Mouse (Mus musculus) spleen, adult 2 months (tissue): ENCODE results near the gene Fuca1. TPM values are rescaled to one million over a fixed set of nuclear protein-coding genes. Genes with fewer than 3 reads are reported as not detected.

ENCODE experiments used
- DNase-seq, 2 experiments: peaks; one replicate each; pipeline versions ENCODE4 v3.0.0 to v3.0.0-alpha.2; 2012 to 2021; ENCODE audit warnings: low spot score in 2 of 2, low read depth in 1 of 2
- H3K27ac ChIP-seq: fragments of 200-500 bp; 2 replicates; pipeline ENCODE4 v1.5.1; 2012; ENCODE audit warnings: low read length, inconsistent platforms; ENCODE audit not compliant: insufficient read depth
- H3K27me3 ChIP-seq: fragments of 200-500 bp; 2 replicates; pipeline ENCODE4 v1.6.1; 2012; ENCODE audit warnings: mild to moderate bottlenecking, moderate library complexity, low read length, inconsistent platforms; ENCODE audit not compliant: control insufficient read depth, insufficient read depth
- H3K36me3 ChIP-seq: fragments of 200-500 bp; 2 replicates; pipeline ENCODE4 v1.6.1; 2012; ENCODE audit warnings: mild to moderate bottlenecking, low read length, inconsistent platforms; ENCODE audit not compliant: control insufficient read depth, insufficient read depth
- H3K4me1 ChIP-seq: fragments of 200-500 bp; 2 replicates; pipeline ENCODE4 v1.6.1; 2011; ENCODE audit warnings: inconsistent platforms; ENCODE audit not compliant: control insufficient read depth, insufficient read depth, insufficient read length
- H3K4me3 ChIP-seq: fragments of 200-500 bp; 2 replicates; pipeline ENCODE4 v1.5.1; 2011; ENCODE audit warnings: mild to moderate bottlenecking, inconsistent platforms; ENCODE audit not compliant: insufficient read depth, insufficient read length; ENCODE audit errors: extremely low read depth
- CTCF ChIP-seq: fragments of 200-500 bp; IDR thresholded peaks from 2 replicates; pipeline ENCODE4 v1.5.1; 2011; ENCODE audit warnings: mild to moderate bottlenecking, inconsistent platforms; ENCODE audit not compliant: insufficient read depth, insufficient read length, insufficient replicate concordance; ENCODE audit errors: extremely low read depth
- POLR2A ChIP-seq: fragments of 200-500 bp; IDR thresholded peaks from 2 replicates; pipeline ENCODE4 v1.6.1; 2011; ENCODE audit warnings: low read depth, low read length, inconsistent platforms
- WGBS: fragments of 180-500 bp; shearing (Covaris S2); methylation state at CpG from one replicate; pipeline ENCODE4 v1.1.7; 2018; 5-methylcytosine and 5-hydroxymethylcytosine counted together
- polyA plus RNA-seq: library from polyadenylated mRNA; depleted of rRNA; stranded (reverse); fragments of >200 nt; gene quantifications from 2 replicates; pipeline ENCODE4 v1.2.3, GENCODE M21; 2012

Gene Fuca1
- polyA plus RNA-seq, 1 experiment: 45.7 TPM

DNA sequence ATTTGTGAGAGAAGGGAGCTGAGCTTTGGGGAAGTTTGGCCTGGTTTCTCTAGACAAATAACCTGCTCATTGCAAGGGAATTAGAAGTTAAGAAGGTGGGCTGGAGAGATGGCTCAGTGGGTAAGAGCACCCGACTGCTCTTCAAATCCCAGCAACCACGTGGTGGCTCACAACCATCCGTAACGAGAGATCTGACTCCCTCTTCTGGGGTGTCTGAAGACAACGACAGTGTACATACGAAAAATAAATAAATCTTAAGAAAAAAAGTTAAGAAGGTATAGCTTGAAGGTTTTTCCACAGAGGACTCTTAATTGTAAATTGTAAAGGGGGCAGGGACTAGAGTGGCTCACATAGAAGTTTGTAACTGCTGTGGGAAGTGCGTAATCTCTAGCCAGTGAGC lies 45.0 kb upstream of the Fuca1 start:
- Histone ChIP-seq H3K36me3 (peaks cover 12% of the 10 kb centered on the region), H3K27ac (peak overlapping the region; percentile 97), H3K27me3 (no peaks in the 10 kb centered on the region), H3K4me3 (no peak overlapping the region), H3K4me1 (peaks cover 30% of the 10 kb centered on the region)
- TF ChIP-seq CTCF (no peak), POLR2A (no peak)
- no peak for DNase-seq
- WGBS: 13% methylated on average over 7 of the region's 7 CpGs

GRCm38 (mm10) chr4:135875991-135876582 lies 44.4 kb upstream of the Fuca1 start:
- H3K27ac ChIP-seq: peak overlapping the region; percentile 97
- DNase-seq: peak; percentile 64 to 77
- 2% methylated on average over 9 of the region's 9 CpGs for WGBS

GRCm38 (mm10) chr4:135876583-135877020 lies 43.9 kb upstream of the Fuca1 start:
- under 1% methylated on average over 16 of the region's 16 CpGs for WGBS
- TF ChIP-seq POLR2A (peak; percentile 85), CTCF (no peak)
- peak; percentile 88 to 98 for DNase-seq
- Histone ChIP-seq H3K4me3 (peak overlapping the region; percentile 35; the same call in 1 of the 2 replicates), H3K27me3 (no peaks in the 10 kb centered on the region), H3K27ac (peak overlapping the region; percentile 97), H3K4me1 (peaks cover 25% of the 10 kb centered on the region; the same call in 1 of the 2 replicates), H3K36me3 (peaks cover 7% of the 10 kb centered on the region)

More at GRCm38 (mm10) chr4:135875991-135876582, 44.4 kb upstream of the Fuca1 start:
- Histone ChIP-seq H3K36me3 (peaks cover 9% of the 10 kb centered on the region), H3K4me1 (peaks cover 28% of the 10 kb centered on the region; the same call in 1 of the 2 replicates), H3K4me3 (peak overlapping the region; percentile 25; the same call in 1 of the 2 replicates), H3K27me3 (no peaks in the 10 kb centered on the region)
- TF ChIP-seq POLR2A (0 out of 2 replicates have a peak, but pooled peaks have one; percentile 2), CTCF (no peak)

GRCm38 (mm10) chr4:135877742-135878141 lies 42.8 kb upstream of the Fuca1 start:
- Histone ChIP-seq H3K4me1 (peaks cover 22% of the 10 kb centered on the region; the same call in 1 of the 2 replicates), H3K27me3 (no peaks in the 10 kb centered on the region), H3K27ac (0 out of 2 replicates have a peak overlapping the region, but pooled peaks have one; percentile 16), H3K36me3 (no peaks in the 10 kb centered on the region), H3K4me3 (no peak overlapping the region)
- no peak for DNase-seq
- WGBS: 76% methylated on average over 2 of the region's 2 CpGs
- TF ChIP-seq CTCF: no peak
- no peak for TF ChIP-seq POLR2A

DNA sequence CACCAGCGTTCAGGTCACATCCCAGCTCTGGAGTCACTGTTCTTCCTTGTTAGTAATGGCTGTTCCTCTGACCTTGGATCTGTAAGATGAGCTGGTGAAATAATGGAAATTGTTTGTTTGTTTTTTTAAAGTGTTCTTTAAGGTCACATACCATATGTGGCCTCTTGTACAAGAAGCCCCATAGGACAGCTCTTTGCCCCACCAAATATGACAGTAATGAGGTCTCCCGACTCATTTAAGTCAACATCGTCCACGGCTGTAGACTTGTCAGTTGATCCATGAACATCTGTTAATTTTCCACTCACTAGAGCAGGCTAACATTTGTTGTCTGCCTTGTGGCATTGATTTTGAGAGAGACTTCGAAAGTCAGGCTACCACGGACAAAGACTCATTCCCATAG lies 41.5 kb upstream of the Fuca1 start:
- no peak for TF ChIP-seq POLR2A
- no peak for TF ChIP-seq CTCF
- H3K36me3 ChIP-seq: no peaks in the 10 kb centered on the region
- H3K4me3 ChIP-seq: no peak overlapping the region
- DNase-seq: no peak
- 88% methylated on average over 6 of the region's 6 CpGs for WGBS
- H3K27ac ChIP-seq: no peak overlapping the region
- H3K27me3 ChIP-seq: no peaks in the 10 kb centered on the region
- peaks cover 29% of the 10 kb centered on the region; the same call in 1 of the 2 replicates for H3K4me1 ChIP-seq

DNA sequence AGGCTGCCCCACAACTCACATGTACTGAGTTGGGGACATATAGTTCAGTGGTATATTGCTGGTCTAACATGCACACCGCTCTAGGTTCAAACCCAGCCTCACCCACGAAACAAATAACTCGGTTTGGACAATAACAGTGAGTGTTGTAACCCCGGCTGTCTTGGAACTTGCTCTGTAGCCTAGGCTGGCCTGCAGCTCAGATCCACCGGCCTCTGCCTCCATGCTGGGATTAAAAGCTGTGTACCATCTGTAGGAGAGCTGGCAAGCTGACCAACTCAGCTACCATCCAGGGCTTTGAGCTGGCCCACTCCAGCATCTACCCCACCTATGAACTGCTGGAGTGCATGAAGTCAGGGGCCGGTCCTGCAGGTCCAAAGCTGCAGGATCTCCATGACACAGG lies 40.5 kb upstream of the Fuca1 start:
- Histone ChIP-seq H3K36me3 (no peaks in the 10 kb centered on the region), H3K27me3 (no peaks in the 10 kb centered on the region), H3K4me3 (no peak overlapping the region), H3K4me1 (peaks cover 24% of the 10 kb centered on the region; the same call in 1 of the 2 replicates), H3K27ac (no peak overlapping the region)
- 95% methylated on average over 6 of the region's 6 CpGs for WGBS
- TF ChIP-seq CTCF (no peak), POLR2A (no peak)
- no peak for DNase-seq

DNA sequence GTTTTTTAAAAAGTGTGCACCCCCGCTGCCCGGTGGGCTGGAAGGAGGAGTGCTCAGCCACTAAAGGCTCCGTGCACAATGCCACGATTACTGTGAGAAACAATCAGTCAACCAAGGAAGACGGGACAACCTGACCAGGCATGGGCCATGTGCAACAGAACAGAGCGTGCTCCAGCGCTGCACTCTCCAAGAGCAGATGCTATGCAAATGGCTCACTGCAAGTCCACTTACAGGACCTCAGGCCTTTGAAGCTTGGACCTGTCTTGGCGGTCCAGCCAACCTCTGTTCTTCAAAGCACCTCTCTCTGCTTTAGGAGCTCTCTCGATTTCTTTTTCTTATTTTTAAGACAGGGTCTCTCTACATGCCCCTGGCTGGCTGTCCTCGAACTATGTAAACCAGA lies 40.0 kb upstream of the Fuca1 start:
- H3K4me1 ChIP-seq: peaks cover 18% of the 10 kb centered on the region; the same call in 1 of the 2 replicates
- no peak overlapping the region for H3K4me3 ChIP-seq
- no peak for TF ChIP-seq CTCF
- TF ChIP-seq POLR2A: no peak
- no peak for DNase-seq
- 95% methylated on average over 10 of the region's 10 CpGs for WGBS
- no peak overlapping the region for H3K27ac ChIP-seq
- no peaks in the 10 kb centered on the region for H3K27me3 ChIP-seq
- no peaks in the 10 kb centered on the region for H3K36me3 ChIP-seq
